Mouse (Mus musculus) midbrain, embryonic 15.5 days (tissue): ENCODE data around the gene Tmod2. TPM values are rescaled to one million over a fixed set of nuclear protein-coding genes. Genes with fewer than 3 reads are reported as not detected.

Experiments
- polyA plus RNA-seq: library from polyadenylated mRNA; unstranded; fragments of >200 nt; fragmentation: Nextera tagmentation; extraction: Ambion mirVana; gene quantifications from 2 replicates; pipeline ENCODE4 v1.2.1, GENCODE M21; 2015

The Tmod2 gene
- polyA plus RNA-seq, 1 experiment from 2014 or later, result 308 TPM

Other genes with a start within 250 kb of the Tmod2 start
- 155 and 169 TPM in 2 replicates for gene Mapk6, start 201.3 kb downstream of the Tmod2 start, polyA plus RNA-seq
- 45.9 and 46.4 TPM in 2 replicates for gene Leo1, start 169.8 kb downstream of the Tmod2 start, polyA plus RNA-seq
- gene Tmod3, start 51.7 kb downstream of the Tmod2 start, polyA plus RNA-seq, result 76.5 and 86.1 TPM in 2 replicates
- gene Lysmd2, start 14.4 kb upstream of the Tmod2 start, polyA plus RNA-seq, result 27.8 and 31.9 TPM in 2 replicates
- 119 and 122 TPM in 2 replicates for gene Scg3, start 72.7 kb upstream of the Tmod2 start, polyA plus RNA-seq
- 2.7 and 3.3 TPM in 2 replicates for gene Bmp5, start 164.0 kb upstream of the Tmod2 start, polyA plus RNA-seq